Mouse (Mus musculus) G1E-ER4 (cell line): Measurements from ENCODE around the gene Lep. TPM values are rescaled to one million over a fixed set of nuclear protein-coding genes. Genes with fewer than 3 reads are reported as not detected.

ENCODE experiments used
- GATA1 ChIP-seq: IDR thresholded peaks from one replicate; pipeline ENCODE4 v1.8.0; 2012; ENCODE audit warnings: low read length, inconsistent platforms
- polyA plus RNA-seq: library from polyadenylated mRNA; stranded (reverse); fragments of >175 nt; gene quantifications from 2 replicates; pipeline ENCODE4 v1.2.3, GENCODE M21; 2012

The Lep gene
- polyA plus RNA-seq, 1 experiment, result not detected

DNA sequence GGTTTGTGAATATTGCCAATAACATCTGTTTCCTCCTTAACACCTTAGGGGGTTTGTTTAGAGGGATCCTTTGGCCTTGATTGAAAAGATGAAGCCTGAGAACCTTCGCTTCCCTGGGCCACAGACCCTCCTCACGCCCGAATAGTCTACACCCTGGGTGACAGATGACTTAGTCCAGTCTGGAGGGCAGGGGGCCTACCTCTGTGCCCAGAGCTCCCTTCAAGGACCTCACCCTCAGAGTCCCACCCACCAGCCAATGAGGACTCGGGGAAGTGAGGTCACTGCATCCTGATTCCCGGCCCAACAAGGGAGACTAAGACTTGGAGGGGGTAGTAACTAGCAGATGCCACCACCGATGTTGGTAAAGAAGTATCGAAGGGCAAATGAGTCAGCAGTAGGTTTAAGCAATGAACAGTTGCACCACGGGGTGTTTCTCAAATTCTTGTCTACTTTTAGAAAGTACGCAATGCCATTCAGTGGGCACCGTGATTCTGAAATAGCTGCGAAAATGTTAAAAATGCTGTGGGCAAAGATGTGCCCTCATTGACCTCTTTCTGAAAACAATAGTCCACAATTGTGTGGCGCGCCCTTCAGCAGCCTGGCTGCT lies 28.2 kb upstream of the Lep start:
- TF ChIP-seq GATA1, result no peak

DNA sequence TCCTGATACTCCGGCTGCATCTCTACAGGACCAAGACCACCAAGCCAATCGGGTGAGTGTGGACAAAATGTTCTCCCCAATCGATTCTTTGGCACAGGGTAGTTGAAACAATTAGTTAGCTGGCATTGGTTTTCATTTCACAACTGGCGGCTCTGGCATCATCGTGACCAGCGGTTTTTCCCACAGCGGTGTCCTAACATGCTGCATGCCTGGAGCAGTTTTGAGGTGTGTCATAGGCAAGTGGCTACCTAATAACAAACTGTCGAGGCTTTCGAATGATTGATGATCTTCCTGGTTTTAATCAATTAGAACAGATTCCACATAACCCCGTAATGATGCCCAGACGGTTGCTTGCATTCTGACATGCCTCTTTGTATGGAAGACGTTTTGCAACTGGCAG lies 27.6 kb upstream of the Lep start:
- no peak for TF ChIP-seq GATA1

DNA sequence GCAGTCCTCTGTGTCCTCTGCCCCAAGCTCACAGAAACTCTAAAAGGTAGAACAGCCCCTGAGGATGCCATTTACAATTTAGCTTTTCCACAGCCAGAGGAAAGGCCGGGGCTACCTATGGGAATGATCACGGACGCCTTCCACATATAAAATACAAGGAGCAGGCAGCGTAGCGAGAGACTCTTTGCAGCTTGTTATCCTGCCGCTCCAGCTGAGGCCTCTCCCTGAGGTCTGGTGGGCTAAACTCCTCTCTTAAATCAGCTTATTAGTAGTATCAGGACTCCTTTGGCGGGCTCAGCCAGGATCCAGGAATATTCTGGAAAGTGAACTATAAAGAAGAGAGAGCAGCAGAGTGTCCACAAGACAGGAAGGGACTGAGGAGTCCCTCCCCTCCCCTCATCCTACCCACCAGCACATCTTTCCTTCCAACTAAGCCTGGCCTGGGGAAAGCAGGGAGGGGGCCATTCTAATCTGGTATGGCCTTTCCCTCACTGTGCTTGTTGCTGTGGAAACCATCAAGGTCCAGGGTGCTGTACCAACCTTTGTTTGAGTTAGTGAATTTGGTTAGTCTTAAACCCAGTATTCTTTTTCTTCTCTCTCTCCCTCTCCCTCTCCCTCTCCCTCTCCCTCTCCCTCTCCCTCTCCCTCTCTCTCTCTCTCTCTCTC lies 25.9 kb upstream of the Lep start:
- TF ChIP-seq GATA1, result no peak

DNA sequence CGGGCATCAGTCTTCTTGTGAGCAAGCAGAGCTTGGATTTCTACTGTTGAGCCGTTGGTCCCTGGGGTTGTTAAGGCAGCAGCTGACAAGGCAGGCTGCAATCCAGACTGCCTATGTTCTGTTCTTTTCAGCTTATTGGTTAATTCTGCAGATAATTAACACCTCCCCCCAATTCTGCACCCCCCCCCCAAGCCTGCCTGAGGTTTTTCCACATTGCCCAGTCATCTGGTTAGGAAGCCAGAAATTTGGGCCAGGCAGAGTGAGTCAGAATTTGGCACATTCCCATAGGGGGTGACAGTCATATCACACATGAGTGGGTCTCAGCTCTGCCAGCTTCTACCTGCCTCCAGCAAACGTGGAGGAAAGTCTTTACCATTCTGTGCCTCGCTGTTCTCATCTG lies 23.3 kb upstream of the Lep start:
- TF ChIP-seq GATA1, result no peak

DNA sequence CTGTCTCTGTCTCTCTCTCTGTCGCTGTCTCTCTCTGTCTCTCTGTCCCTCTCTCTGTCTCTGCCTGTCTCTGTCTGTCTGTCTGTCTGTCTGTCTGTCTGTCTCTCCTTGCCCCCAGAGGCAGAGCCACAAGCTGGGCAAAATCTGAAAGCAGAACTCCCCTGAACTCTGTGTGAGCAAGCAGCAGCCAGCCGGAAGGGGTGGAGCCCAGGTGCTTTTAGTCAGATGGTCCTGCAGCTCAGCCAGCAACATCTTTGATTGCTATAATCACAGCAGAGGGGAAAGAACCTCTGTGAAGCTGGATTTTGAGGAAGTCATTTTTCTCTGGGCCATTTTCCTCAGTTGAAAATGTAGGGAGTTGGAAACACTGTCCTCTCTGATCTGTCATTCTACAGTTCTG lies 19.8 kb upstream of the Lep start:
- TF ChIP-seq GATA1, result no peak

DNA sequence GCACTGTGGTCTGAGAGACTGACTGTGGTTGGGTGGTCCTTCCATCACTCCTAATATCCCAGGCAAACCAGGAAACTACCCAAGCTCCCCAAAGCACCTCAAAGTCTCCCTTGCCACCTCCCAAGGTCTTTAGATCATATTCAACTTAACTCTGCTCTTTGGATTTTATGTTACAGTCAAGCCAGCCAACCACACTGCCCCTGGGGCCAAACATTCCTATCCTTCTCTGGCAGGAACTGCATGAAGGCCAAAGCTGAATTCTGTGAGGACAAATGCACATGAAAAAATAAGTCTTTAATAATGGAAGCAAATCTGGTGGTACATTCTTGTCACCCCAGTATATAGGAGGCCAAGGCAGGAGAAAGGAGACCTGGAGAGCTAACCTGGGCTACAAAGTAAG lies 16.0 kb upstream of the Lep start:
- no peak for TF ChIP-seq GATA1

DNA sequence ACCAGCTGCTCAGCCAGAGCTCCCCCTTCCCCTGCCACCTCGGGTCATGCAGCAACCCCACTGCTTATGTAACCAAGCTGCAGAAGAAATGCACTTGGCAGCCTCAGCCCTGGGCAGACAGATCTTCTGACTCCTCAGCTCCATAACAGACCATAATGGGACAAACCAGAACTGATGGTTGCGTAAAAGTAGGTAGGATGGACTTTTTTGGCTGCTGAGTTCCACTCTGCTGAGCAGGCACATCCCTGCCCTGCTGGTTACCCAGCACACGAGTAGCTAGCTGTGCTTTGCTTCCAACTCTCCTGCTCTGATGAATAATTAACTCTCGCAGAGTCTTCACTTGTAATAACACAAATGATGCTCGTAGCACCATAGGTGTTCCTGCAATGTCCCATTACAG lies 10.1 kb upstream of the Lep start:
- no peak for TF ChIP-seq GATA1

DNA sequence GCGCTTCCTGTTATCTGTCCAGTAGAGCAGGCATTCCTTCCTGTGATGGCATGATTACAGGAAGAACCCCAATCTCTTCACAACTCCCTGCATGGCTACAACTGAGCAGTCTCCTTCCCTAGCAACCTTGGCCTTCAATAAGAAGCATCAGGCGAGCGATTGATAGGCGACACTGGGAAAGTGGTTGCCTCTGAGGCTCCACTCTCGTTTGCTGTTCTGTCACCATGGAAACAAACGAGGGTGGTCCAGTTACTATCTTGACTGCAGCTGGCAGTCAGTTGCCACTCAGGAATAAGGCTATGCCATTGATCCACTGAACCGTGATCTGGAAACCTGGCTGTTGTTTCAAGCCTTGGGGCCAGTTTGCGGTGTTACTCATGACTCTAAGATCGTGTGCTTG lies 7.8 kb upstream of the Lep start:
- TF ChIP-seq GATA1, result no peak

DNA sequence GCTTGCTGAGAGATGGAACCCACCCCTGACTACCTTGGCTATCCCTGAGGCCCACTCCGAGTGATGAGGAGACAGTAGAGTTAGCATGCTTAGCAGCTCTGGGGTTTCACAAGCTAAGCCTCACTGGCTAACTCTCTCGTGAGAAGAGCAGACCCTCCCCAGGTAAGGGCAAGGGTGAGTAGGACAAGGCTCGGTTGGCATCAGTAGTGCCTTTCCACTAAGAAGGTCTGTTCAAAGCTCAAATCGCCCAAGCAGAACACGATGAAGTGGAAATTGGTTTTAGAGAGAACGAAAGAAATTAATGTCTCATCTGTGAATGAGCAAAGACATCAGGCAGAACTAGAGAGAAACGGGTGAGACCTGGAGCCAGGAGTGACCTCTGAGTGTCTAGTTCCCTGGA lies 6.8 kb upstream of the Lep start:
- TF ChIP-seq GATA1, result no peak

DNA sequence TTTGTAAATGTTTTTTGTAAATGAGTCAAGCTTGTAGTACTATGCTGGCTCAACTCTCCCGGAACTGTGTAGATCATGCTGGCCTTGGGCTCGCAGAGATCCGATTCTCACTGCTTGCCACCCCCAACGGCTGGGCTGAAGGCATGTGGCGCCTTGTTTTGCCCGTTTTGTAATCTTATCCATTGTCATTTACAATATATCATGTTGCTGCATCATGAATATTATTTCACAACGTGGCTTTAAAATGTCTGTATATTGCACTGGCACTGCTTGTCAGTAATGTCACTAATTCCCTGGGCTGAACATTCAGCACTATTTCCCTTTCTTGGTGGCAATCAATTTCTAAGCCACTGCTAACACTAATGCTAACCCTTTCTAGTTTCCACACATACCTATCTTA lies 3.6 kb upstream of the Lep start:
- TF ChIP-seq GATA1, result no peak

DNA sequence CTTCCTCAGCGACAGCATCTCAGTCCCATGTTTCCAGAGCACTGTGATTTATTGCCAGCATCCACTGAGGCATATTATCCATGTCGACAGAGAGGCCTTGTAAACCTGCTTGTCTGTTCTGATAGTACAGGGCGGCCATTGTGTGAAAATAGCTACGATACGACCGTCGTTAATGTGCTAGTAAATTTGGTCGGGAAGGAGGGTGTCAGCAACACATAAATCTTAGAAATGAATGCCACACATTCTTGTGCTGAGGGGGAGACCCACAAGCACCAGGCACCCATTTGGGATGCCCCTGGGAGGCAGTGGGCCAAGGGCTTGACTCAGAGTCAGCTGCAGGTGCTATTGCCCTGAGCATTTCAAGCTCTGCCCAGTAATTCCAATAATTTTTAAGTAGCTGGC lies 6.4 kb downstream of the Lep start:
- no peak for TF ChIP-seq GATA1

DNA sequence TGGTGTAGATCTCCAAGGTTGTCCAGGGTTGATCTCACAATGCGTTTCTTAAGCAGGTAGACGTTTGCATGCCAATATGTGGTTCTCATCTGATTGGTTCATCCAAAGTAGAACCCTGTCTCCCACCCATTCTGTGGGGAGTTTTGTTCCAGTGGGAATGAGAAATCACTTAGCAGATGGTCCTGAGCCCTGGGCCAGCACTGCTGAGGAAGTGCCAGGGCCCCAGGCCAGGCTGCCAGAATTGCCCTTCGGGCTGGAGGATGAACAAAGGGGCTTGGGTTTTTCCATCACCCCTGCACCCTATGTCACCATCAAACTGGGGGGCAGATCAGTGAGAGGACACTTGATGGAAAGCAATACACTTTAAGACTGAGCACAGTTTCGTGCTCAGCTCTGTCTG lies 12.2 kb downstream of the Lep start:
- no peak for TF ChIP-seq GATA1

DNA sequence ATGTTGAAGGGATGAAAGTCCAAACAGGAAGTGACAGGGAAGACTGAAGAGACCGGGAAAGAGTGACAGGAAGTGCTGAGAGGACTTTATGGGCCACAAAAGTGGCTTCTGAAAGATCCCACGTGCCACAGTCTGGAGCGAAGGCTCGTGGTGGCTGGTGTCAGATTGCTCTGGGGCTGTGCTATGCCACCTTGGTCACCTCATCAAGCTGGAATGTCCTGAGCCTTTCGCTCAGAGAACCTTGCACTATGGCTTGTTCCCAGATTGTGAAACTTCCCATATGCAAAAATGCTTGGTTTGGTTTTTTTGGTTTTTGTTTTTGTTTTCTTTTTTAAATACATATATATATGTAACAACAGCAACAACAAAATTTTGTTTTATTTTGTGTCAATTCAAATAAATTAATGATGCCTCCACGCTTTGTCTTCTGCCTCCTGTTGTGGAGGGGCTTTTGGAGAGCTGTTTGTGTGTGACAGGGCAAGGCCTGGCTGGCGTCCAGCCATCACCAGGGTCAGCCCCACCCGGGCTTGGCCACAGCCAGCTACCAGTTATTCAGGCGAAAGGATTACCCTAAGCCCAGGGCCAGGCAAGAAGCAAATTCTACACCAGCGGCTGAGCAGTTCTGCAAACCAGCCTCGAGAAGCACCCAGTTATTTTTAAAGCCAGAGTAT lies 13.6 kb downstream of the Lep start:
- TF ChIP-seq GATA1, result no peak

DNA sequence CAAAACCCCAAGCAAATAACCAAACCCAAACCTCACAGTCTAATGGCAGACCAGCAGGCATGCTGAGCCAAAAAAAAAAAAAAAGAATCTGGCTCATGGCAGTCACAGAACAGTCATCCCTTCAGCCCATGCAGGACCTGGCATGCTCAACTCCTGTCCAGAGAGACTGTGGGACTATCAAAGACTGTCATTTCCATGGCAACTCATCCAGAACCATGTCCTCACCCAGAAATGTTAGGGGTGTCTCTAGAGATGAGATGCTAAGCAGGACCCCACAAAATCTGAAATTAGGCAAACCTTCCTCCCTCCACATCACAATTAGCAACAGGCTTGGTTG lies 14.1 kb downstream of the Lep start:
- TF ChIP-seq GATA1, result no peak

DNA sequence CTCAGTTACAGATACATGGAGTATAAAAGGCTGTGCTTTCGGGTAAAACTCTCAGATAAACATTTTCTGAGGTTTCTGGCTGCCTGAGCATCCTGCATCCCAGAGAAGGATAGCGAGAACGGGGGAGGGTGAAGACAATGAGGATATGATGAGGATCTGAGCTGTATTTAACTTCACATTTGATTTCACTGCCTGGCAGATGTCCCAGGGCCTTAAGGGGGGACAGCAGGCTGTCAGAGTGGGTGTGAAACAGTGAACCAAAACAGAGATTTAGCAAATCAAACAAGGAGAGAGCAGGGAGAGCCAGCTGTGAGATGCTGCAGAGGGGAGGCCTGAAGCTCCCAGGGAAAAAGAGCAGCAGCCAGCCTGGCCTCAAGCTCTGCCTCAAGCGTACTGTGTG lies 19.3 kb downstream of the Lep start:
- no peak for TF ChIP-seq GATA1

DNA sequence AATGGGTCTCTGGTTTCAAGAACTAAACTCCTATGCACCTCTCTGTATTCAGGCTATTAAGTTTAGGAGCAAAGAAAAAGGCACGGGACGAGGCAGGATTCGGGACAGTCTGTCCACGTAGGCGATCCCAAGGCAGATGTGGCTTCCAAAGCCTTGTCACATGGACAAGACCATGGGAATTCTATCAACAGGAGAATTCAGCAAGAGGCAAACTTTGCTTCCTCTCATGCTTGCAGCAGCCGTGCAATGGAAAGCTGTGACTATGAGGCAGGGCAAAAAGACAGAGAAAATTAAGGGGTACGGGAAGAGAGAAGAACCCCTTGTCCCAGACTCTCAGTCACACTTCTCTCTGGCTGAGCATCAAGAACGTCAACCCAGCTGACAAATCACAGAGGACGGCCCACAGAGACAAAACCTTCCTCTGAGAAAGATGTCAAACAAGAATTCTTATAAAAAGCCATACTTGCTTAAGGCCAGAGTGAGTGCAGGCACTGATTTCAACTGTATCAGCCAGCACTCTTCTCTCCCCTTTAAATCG lies 21.9 kb downstream of the Lep start:
- no peak for TF ChIP-seq GATA1

DNA sequence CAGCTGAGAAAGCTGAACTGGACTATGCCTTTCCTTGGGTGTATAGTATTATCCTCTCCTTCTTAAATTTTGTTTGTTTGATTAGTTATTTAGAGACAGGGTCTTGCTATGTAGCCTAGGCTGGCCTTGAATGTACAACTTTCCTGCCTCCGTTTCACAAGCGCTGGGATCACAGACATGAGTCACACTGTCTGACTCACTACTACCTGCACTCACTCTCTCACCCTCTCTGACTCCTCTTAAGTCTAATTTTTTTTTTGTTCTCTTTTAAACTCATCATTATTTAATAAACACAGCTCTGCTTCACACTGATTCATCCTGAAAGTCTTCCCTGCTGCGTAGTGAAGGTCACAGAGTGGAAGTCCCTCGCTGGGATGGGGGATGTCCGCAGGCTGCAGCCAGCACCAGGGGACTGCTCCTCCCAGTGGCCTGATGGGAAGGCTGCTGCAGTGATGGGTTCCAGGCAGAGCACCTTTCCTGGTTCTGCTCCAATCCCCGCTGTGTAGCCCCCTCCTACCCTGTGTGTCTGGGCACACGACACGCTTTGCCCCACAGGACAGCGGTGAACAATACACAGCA lies 22.8 kb downstream of the Lep start:
- no peak for TF ChIP-seq GATA1
